Mouse (Mus musculus) kidney, postnatal 0 days (tissue): ENCODE measurements at regions not wholly inside any gene's neighbourhood (a gene's known extent, or its start where the extent isn't known, plus 50 kb on each side); places are given as distances from the start of the nearest gene placed in this dataset.

Experiments used
- ATAC-seq: fragments of 200-750 bp; cut with Nextera tagmentation; replicated peaks from 2 replicates; pipeline ENCODE4 v1.8.0; 2017; ENCODE audit warnings: low read depth, moderate number of reproducible peaks, moderate TSS enrichment, moderate library complexity; ENCODE audit not compliant: low FRiP score
- DNase-seq: peaks from one replicate; pipeline ENCODE4 v3.0.0-alpha.2; 2016; ENCODE audit warnings: low spot score
- H3K27ac ChIP-seq: fragments of 300-500 bp; sonication (generic); 2 replicates; pipeline ENCODE4 v1.5.1; 2014; ENCODE audit warnings: mild to moderate bottlenecking
- H3K27me3 ChIP-seq: fragments of 300-500 bp; sonication (generic); 2 replicates; pipeline ENCODE4 v1.6.1; 2014; ENCODE audit warnings: low read length, mixed read lengths; ENCODE audit not compliant: insufficient read depth
- H3K36me3 ChIP-seq: fragments of 300-500 bp; sonication (generic); 2 replicates; pipeline ENCODE4 v1.6.1; 2014; ENCODE audit warnings: low read length, mixed read lengths; ENCODE audit not compliant: insufficient read depth
- H3K4me1 ChIP-seq: fragments of 300-500 bp; sonication (generic); replicated peaks from 2 replicates; pipeline ENCODE4 v1.6.1; 2014; ENCODE audit warnings: antibody characterized with exemption, low read length, mixed read lengths; ENCODE audit not compliant: insufficient read depth
- H3K4me2 ChIP-seq: fragments of 300-500 bp; sonication (generic); 2 replicates; pipeline ENCODE4 v1.6.1; 2014; ENCODE audit warnings: mild to moderate bottlenecking, low read length, moderate library complexity, mixed read lengths
- H3K4me3 ChIP-seq: fragments of 300-500 bp; sonication (generic); replicated peaks from 2 replicates; pipeline ENCODE4 v1.5.1; 2014; ENCODE audit warnings: low read depth, low read length
- H3K9ac ChIP-seq: fragments of 300-500 bp; sonication (generic); 2 replicates; pipeline ENCODE4 v1.6.1; 2014; ENCODE audit warnings: low read depth, low read length
- H3K9me3 ChIP-seq: fragments of 300-500 bp; sonication (generic); replicated peaks from 2 replicates; pipeline ENCODE4 v1.6.1; 2016; ENCODE audit warnings: low read length, inconsistent platforms, mixed read lengths
- CTCF ChIP-seq: IDR thresholded peaks from 2 replicates; pipeline ENCODE4 v1.5.1; 2016; ENCODE audit warnings: antibody characterized with exemption, low read depth, mild to moderate bottlenecking, moderate library complexity
- WGBS: fragments of 180-500 bp; shearing (Covaris S2); extraction: QIAGEN DNeasy Blood & Tissue Kit; methylation state at CpG from one replicate; pipeline ENCODE4 v1.1.7; 2014; 5-methylcytosine and 5-hydroxymethylcytosine counted together

GRCm38 (mm10) chr7:65802806-65803205 is 58.7 kb upstream of the Pcsk6 start:
- Histone ChIP-seq H3K27ac (no peak overlapping the region), H3K9me3 (no peaks in the 10 kb centered on the region), H3K4me3 (no peak overlapping the region), H3K36me3 (no peaks in the 10 kb centered on the region), H3K4me1 (peaks cover 4% of the 10 kb centered on the region; the same call in 1 of the 2 replicates), H3K27me3 (no peaks in the 10 kb centered on the region), H3K4me2 (no peak overlapping the region), H3K9ac (no peak overlapping the region)
- no peak for TF ChIP-seq CTCF
- ATAC-seq (no peak), DNase-seq (no peak)
- WGBS, result 81% methylated on average over 8 of the region's 8 CpGs

- Histone ChIP-seq H3K4me1 (peaks cover 4% of the 10 kb centered on the region; the same call in 1 of the 2 replicates), H3K27me3 (no peaks in the 10 kb centered on the region), H3K9me3 (no peaks in the 10 kb centered on the region), H3K36me3 (no peaks in the 10 kb centered on the region), H3K27ac (0 out of 2 replicates have a peak overlapping the region, but pooled peaks have one; percentile 25), H3K4me2 (no peak overlapping the region), H3K9ac (no peak overlapping the region), H3K4me3 (no peak overlapping the region)
- ATAC-seq (0 out of 2 replicates have a peak, but pooled peaks have one; percentile 33), DNase-seq (peak; percentile 43)
- no peak for TF ChIP-seq CTCF
- WGBS, result 45% methylated on average over 11 of the region's 11 CpGs
Observed at GRCm38 (mm10) chr7:65803422-65804303, 57.9 kb upstream of the Pcsk6 start.
